Mouse (Mus musculus): ENCODE data around the gene Mto1. TPM values are rescaled to one million over a fixed set of nuclear protein-coding genes. Genes with fewer than 3 reads are reported as not detected.
"Not testable (repeated sequence)": the region's sequence is repeated elsewhere in the genome, so short reads cannot be mapped to it uniquely, and the experiment has no call there.

Gene Mto1
- total RNA-seq, 2 experiments from 2014 or later, result 27.8 to 30.2 TPM

- no peak for ATAC-seq (replicated peaks; ENCODE audit: poor library complexity, severe bottlenecking)
Measured at GRCm38 (mm10) chr9:78474771-78475382, 26.9 kb downstream of the Mto1 start.

GRCm38 (mm10) chr9:78475383-78475780 is 27.4 kb downstream of the Mto1 start:
- ATAC-seq (replicated peaks; ENCODE audit: poor library complexity, severe bottlenecking), result no peak

- no peak for ATAC-seq (replicated peaks; ENCODE audit: poor library complexity, severe bottlenecking)
Measured at GRCm38 (mm10) chr9:78475873-78476272, 27.9 kb downstream of the Mto1 start.

GRCm38 (mm10) chr9:78476531-78477020 is 28.6 kb downstream of the Mto1 start:
- no peak for ATAC-seq (replicated peaks; ENCODE audit: poor library complexity, severe bottlenecking)

GRCm38 (mm10) chr9:78477021-78477551 is 29.1 kb downstream of the Mto1 start:
- no peak for ATAC-seq (replicated peaks; ENCODE audit: poor library complexity, severe bottlenecking)

- ATAC-seq (replicated peaks; ENCODE audit: poor library complexity, severe bottlenecking), result not testable (repeated sequence)
Measured at GRCm38 (mm10) chr9:78478009-78478605, 30.1 kb downstream of the Mto1 start.

- not testable (repeated sequence) for ATAC-seq (replicated peaks; ENCODE audit: poor library complexity, severe bottlenecking)
Measured at GRCm38 (mm10) chr9:78479308-78479707, 31.3 kb downstream of the Mto1 start.

GRCm38 (mm10) chr9:78480227-78480626 is 32.2 kb downstream of the Mto1 start:
- not testable (repeated sequence) for ATAC-seq (replicated peaks; ENCODE audit: poor library complexity, severe bottlenecking)

GRCm38 (mm10) chr9:78480706-78481358 is 32.8 kb downstream of the Mto1 start:
- ATAC-seq (replicated peaks; ENCODE audit: poor library complexity, severe bottlenecking), result peak; percentile 54

- peak; percentile 73 for ATAC-seq (replicated peaks; ENCODE audit: poor library complexity, severe bottlenecking)
Measured at GRCm38 (mm10) chr9:78481423-78482331, 33.7 kb downstream of the Mto1 start.

- no peak for ATAC-seq (replicated peaks; ENCODE audit: poor library complexity, severe bottlenecking)
Measured at GRCm38 (mm10) chr9:78482386-78482785, 34.4 kb downstream of the Mto1 start.

- ATAC-seq (replicated peaks; ENCODE audit: poor library complexity, severe bottlenecking), result no peak
Measured at GRCm38 (mm10) chr9:78484660-78485059, 36.7 kb downstream of the Mto1 start.

- not testable (repeated sequence) for ATAC-seq (replicated peaks; ENCODE audit: poor library complexity, severe bottlenecking)
Measured at GRCm38 (mm10) chr9:78488021-78488420, 40.0 kb downstream of the Mto1 start.

- peak; percentile 86 for ATAC-seq (replicated peaks; ENCODE audit: poor library complexity, severe bottlenecking)
Measured at GRCm38 (mm10) chr9:78488890-78489420, 40.9 kb downstream of the Mto1 start, which contains the start of gene Eef1a1. TSS of gene Eef1a1 (minus strand) at chr9:78489151.

- no peak for ATAC-seq (replicated peaks; ENCODE audit: poor library complexity, severe bottlenecking)
Measured at GRCm38 (mm10) chr9:78491169-78491568, 43.2 kb downstream of the Mto1 start.

- no peak for ATAC-seq (replicated peaks; ENCODE audit: poor library complexity, severe bottlenecking)
Measured at GRCm38 (mm10) chr9:78492254-78492653, 44.2 kb downstream of the Mto1 start.

- ATAC-seq (replicated peaks; ENCODE audit: poor library complexity, severe bottlenecking), result no peak
Measured at GRCm38 (mm10) chr9:78493171-78493570, 45.2 kb downstream of the Mto1 start.

- ATAC-seq (replicated peaks; ENCODE audit: poor library complexity, severe bottlenecking), result no peak
Measured at GRCm38 (mm10) chr9:78500386-78500785, 52.4 kb downstream of the Mto1 start.

- peak; percentile 66 for ATAC-seq (replicated peaks; ENCODE audit: poor library complexity, severe bottlenecking)
Measured at GRCm38 (mm10) chr9:78501284-78501683, 53.3 kb downstream of the Mto1 start.

Measured in granulocyte monocyte progenitor cell, adult 5-6 weeks (primary cell).